Mouse (Mus musculus) urinary bladder, postnatal 14 days (tissue): ENCODE data around the gene Acadvl.
"Not testable (repeated sequence)": the region's sequence is repeated elsewhere in the genome, so short reads cannot be mapped to it uniquely, and the experiment has no call there.

ENCODE experiments used
- DNase-seq: peaks from one replicate; pipeline ENCODE4 v3.0.0; 2021; ENCODE audit warnings: low spot score

Acadvl gene

GRCm38 (mm10) chr11:70027397-70027796 lies 12.2 kb upstream of the Acadvl start:
- DNase-seq = no peak

DNA sequence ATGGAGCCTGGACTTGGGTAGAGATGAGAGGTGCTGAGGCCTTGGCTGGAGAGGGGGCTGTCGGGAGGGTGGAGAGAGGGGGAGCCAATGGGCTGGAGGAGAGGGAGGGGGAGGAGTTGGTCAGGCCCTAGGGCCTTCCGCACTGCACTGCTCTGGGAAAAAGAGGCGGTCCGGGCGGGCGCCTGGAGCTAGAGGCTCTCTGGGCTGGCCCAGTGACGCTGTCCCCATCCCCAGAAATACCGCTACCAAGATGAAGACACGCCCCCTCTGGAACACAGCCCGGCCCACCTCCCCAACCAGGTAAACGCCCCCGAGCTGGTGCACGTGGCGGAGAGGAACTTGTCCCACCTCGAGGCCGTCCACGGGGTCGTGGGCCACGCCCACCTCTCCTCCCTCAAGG lies 11.5 kb upstream of the Acadvl start:
- peak; percentile 61 for DNase-seq

DNA sequence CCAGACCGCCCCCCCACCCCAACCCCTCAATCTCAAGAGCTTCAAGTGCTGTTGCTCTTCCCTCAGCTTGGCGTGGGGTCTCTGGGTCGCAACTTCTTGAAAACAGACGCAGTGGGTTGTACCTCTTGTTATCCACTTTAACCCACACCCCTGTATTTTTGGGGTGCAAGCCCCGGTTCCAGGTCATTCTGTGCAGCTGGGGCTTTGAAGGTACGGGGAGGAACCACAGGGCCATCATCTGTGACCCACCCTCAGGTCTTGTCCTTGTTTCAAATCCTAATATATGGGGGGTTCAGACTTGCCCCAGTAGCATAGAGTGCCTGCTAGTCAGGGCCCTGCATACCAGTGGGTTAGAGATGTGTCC lies 8.9 kb upstream of the Acadvl start:
- no peak for DNase-seq

DNA sequence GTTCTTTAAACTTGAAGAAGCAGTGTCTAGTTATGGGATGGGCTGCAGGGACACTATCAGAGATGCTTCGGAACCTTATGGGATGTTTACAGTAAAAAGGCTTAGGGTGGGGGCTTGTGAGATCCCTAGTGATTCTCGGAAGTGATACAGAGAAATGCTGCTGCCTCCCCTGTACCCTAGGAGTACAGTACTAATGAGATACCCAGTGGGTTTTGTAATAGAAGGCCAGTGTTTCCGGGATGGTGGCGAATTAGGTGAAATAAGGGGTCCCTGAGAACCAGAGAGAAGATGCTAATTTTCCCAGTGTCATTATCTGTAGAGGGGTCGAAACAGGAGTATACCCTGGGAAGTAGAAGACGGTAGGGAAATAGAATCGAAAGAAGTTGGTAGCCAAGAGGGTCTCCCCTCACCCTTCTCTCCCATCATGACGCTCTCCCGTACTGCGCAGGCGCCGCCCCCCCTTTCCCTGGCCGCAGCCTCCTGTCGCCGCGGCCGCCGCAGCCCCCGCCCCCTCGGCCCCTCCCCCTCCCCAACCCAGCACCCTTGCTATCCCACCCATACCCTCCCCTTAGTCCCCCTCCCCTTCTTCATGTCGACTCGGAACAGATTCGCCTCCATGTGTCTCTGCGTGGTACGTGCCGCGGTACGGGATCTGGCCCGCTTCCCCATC lies 8.4 kb upstream of the Acadvl start:
- DNase-seq = no peak

GRCm38 (mm10) chr11:70021264-70022132 lies 6.3 kb upstream of the Acadvl start:
- DNase-seq = peak; percentile 98

GRCm38 (mm10) chr11:70020731-70021263 lies 5.6 kb upstream of the Acadvl start:
- peak; percentile 71 for DNase-seq

DNA sequence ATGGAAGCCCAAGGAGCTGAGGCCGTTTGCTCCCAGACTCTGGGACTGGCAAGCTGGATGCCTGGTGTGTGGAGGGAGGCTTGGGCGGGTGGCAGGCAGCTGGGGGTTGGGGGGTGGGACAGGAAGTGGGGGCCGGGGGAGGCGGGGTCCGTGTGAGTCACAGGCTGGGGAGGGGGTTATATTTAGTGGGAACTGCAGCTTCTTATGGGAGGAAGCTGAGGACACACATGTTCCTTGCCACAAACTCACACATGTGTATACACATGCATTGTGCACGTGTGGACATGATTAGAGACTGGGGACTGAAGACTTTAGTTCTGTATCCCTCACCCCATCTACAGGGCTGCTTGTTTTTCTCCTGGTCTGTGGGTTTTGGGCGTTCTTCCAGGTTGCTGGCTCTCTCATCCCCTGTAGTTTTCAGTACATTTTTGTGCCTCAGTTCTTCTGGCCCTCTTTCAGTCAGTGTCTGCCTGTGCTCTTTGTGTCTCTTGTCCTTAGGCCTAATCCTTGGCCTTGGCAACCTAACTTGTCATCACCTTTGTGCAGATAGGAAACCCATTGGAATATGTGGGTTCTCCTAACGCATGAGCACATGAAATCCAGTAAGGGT lies 4.9 kb upstream of the Acadvl start:
- no peak for DNase-seq

DNA sequence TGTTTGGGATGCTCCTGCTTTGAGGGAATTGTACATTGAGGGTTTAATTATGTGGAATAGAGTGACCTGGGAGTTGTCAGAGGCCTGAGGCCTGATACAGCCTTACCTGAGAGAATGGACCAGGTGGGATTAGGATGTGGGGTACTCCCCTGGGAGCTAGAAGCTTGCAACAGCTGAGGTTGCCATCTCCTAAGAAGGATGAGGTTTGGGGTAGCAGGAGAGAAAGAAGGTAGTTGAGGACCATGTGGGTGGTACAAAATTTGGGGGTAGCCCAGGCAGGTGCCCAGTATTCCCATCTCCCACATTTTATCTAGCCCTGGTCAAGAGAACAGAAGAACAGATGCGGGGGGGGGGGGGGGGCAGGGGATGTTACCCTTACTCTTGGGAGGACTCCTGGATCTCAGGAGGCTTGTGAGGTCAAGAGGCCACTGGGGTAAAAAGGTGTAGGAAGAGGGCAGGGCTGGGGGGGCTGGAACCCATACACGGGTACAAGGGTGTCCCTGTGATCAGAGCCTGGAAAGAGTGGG lies 4.3 kb upstream of the Acadvl start:
- DNase-seq = no peak

DNA sequence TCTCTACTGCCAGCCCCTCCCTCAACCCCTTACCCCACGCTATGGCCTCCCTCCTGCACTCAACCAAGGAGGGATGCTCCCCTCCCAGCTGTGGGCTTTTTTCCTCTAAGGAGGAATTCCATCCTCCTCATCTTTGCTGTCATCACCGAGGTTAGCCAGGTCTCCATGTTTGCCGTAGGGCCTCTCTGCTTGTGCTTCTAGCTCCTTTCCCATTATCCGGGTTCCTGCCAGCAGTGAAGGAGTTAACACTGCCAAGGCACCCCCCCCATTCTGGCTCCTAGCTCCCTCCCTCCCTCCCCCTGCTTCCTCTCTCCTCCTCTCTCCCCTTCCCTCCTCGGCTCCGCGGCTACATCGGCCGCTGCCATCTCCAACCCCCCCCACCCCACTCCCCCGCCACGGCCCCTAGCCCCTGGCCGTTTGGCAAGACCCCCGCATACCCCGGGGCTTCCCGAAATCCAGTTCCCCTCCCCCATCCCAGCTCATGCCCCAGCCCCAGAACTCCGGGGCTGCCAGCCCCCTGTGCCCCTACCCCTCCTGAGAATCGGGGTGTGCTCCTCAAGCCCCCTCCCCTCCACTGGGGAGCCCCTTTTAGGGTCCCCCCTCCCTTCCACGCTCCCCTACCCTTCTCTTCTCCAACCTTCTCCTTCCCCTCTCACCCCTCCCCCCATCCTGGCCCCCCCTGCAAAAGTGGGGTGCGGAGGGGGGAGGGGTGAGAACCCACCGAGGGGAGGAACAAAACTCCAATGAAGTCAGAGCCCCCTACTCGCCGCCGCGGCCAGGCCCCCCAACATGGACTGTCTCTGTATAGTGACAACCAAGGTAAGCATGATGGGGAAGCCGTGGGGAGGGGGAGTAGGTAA lies 3.1 kb upstream of the Acadvl start:
- DNase-seq = peak; percentile 48

DNA sequence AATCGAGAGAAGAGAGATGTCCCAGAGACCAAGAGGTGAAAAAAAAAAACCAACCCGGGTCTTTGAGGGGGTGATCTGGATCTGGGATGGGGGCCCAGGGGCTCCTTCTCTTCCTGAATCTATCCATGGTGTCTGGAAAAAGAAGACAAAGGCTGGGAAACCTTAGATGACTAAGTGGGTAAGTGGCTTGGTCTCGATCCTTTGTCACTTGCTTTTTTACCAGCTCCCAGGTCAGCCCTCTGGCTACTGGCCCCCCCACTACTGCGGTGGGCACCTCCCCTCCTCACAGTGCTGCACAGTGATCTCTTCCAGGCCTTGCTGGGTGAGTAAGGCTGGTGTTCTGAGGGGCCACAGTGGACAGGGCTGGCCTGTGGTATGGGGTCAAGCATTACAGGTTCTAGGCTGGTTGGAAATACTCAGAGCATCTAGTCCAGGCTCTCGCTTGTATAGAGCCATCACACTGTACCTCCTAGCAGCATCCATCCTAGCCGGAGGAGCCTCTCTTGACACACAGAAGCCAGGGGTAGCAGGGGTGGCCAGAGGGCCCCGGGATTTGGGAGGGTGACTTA lies 2.1 kb upstream of the Acadvl start:
- DNase-seq = no peak

GRCm38 (mm10) chr11:70016669-70017068 lies 1.5 kb upstream of the Acadvl start, which contains the start of gene Dlg4:
Gene Dlg4 (plus strand): TSS chr11:70016942.
- DNase-seq = no peak

- DNase-seq = not testable (repeated sequence)
Observed at GRCm38 (mm10) chr11:70016177-70016576, 966 bp upstream of the Acadvl start.

DNA sequence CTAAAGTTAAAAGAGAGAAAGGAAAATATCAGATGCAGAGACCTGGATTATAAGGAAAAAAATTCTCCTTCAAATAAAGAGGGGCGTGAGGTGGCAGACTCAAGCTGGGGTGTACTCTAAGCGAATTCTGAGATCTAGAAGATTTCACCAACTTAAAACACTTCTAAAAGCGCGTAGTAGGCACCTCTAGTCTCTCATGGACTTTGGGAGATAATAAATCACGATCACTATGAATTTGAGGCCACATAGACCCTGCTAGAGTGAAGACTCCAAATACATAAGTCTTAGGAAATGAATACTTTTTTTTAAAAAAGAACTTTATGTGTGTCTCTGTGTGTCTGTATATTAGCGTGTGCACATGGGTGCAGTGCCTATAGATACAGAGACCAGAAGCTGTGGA lies 466 bp upstream of the Acadvl start:
- no peak for DNase-seq

DNA sequence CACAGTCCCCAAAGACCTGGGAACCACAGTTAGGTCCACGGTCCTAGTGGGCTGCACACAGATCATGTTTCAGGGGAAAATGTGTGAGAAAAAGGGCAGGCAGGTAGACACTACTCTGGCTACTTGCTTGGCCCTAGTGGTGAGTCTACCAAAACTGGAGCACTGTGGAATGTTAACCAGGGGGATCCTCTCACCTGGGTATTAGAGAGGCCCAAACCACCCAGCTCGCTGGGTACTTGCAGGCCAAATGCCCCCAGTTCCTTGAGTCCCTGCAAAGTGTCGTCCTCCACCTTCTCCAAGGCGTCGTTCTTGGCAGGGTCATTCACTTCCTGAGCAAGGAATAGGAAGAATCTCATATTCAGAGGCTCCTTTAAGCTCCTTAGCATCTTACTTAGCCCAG lies 1.2 kb downstream of the Acadvl start:
- DNase-seq = no peak

DNA sequence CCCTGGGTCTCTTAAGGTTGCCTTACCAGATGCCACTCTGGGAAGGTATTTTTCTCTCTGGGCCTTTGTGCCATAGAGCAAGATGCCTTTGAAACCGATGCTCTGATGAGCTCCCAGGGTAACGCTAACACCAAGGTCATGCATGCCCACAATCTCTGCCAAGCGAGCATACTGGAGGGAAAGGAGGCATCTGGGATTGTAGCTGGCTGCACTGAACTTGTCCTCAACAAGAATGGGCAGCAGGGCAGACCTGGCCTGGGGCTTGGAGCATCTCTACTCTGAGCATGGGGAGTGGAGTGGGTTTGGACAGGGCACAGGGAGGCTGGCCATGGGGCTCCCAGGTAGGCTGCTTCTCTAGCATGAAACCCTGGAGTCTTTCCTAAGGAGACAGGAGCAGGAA lies 1.8 kb downstream of the Acadvl start:
- no peak for DNase-seq

GRCm38 (mm10) chr11:70012931-70013330 lies 2.3 kb downstream of the Acadvl start:
- DNase-seq = no peak

DNA sequence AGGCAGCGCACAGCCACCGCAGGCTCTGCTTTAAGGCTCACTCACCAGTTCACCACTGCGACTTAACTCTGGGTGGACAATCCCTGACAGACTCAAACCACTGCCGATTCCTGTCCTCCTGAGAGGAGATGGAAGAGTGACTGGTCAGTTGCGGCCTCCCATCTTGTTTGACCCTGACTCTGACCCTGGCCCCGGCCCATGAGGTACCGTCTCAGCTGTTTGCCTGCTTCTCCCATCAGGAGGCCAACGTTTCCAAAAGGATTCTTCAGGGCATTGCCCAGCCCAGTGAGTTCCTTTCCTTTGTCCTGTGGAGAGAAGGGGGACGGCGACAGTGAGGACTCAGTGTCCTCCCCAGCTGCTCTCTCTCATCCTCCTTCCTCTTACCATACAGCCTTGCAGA lies 4.2 kb downstream of the Acadvl start:
- no peak for DNase-seq

DNA sequence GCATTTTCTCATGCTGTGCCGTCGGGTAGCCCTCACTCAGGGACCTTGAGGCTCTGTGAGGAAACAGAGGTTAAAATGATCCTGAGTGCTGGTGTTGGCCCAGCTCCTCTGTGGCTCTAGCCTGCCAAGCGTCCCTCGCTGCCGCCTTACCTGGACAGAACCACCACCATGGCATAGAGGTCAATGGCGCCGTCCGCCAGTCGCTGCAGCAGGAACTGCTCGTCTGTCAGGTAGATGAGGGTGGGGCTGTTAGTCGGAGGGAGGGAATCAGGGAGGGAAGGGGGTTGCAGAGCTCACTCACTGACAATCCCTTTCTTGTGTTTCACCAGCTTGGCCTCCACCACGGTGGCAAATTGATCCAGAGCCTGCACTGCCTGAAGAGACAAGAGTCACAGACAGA lies 4.7 kb downstream of the Acadvl start:
- no peak for DNase-seq

DNA sequence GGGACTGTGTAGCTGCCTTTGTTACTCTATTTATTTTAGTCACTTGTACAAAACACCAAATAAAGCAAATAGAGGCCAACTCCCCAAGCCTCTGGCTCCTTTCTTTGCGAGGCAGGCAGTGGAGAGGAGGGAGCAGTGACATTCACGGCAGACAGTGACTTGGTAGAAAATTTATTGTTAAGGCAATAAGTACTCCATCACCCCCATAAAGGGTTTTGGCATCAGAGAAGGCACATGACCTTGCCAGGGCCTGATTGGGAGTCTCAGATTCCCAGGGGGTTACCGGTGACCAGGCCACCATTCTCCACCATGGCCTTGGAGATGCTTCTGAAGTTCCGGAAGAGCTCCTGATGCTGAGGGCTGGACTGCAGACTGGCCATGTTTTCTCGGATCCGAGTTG lies 5.2 kb downstream of the Acadvl start:
- no peak for DNase-seq

DNA sequence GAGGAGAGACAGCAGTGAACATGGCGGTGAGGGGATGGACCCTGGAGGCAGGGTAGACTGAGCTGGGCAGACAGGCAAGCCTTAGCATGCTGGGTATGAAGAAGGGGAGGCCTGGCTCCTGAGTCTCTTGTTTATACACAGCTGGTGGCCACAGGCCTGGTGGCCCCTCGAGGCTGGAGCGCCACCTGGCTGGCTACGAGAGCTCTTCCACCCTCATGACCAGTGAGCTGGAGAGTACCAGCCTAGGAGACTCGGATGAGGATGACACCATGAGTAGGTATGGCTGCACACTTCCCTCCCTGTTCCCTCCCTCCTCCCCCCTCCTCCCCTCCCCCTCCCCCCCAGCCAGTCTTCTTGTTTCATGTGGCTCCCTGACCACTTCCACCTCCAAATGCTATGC lies 9.7 kb downstream of the Acadvl start:
- DNase-seq = no peak

- DNase-seq = no peak
Observed at GRCm38 (mm10) chr11:70002471-70002870, 12.7 kb downstream of the Acadvl start.
